Mouse (Mus musculus) natural killer cell, adult 2 months (primary cell): ENCODE results near the gene Fgd2.

ENCODE experiments used
- DNase-seq, 2 experiments: peaks; one replicate each; pipeline ENCODE4 v3.0.0; 2022; ENCODE audit warnings: low spot score in 2 of 2

The Fgd2 gene

DNA sequence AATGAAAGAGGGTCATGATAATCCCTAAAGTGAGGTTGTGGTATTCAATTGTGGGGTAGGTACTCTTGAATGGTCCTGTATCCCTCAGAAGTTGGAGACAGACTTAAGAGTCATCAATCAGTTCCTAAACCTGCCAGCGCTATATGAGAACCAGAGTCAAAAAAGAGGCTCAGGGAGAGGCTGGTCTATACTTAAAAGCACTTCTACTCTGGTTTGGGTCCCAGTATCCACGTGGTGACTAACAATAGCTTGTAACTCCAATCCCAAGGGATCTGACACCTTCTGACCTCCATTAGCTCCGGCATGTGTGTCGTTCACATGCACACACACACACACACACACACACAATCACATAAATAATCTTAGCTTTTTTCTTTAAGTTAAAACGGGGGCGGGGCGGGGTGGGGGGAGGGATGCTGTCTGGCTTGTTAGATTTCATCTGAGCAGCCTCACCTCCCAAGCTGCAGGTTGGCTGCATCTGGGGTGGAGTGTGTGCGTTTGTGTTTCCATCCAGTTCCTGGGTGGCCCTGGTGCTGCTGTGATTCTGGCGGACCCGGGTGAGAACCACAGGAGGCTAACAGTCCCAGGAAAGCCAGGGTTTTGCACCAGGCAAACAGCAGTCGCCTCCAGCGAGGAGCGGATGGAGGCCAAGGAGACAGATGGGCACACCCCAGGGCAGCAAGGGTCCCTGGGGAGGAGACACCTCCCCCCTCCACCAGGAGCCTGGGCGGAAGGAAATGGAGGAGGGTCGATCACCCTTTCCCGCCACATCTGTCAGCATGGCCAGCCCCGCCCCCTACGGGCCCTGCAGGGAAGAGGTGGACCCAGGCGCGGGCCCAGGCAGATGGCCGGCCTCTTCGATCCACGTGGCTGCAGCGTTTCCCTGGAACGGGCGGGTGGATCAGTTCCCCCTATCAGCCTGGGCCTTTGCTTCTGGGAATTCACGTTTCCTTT lies 37.0 kb downstream of the Fgd2 start:
- DNase-seq, result peak; percentile 57 to 60

DNA sequence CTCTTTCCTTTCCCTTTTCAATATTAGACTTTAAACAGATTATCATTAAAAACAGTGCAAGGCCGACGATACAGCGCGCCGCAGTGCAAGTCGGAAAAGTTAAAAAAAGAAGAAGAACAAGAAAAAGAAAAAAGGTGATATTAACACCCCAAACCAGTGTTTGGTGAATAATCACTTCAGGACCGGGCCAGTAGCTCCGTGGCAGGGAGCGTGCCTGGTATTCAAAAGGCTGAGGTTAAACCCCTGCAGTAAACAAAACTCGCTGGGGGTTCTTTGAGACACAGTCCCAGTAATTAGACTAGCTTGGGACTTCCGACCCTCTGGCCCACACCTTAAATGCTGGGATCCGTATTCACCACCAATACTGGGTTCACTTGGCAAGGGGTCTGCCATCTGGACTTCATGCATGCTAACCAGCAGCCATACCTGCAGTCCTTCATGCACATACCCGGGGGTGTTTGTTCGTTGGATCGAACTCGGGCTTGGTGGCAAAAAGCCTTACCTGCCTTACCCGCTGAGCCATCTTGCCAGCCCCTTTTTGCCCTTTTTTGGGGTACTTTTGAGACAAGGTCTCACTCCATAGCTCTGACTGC lies 37.8 kb downstream of the Fgd2 start:
- DNase-seq, result peak in 1 of 2 experiments; percentile 26

DNA sequence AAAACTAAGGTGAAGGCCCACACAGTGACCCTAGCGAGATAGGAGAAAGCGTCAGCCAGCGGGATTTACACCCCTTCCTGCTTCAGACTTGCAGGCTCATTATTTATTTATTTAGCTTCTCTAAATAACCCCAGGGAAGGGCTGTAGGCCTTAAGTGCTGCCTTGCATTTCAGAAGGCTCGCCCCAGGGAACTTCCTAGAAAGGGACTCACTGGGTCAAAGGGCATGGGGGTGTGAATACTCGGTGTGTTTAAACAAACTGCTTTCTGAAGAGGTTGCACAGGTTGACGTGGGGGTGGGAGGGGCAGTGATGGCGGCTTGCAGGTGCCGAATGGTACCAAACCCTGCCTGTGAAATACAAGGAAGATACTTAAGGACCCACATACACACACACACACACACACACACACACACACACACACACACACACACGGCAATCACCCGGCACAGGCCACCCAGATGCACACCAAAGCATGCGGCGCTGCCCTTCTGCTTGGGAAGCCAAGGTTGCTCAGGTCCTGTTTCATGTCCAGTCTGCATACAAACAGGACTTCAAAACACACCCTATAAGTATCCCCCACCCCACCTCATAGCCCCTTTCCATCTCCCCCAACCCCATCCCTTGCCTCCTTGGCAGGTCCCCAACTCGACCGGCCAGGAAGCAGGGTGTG lies 38.7 kb downstream of the Fgd2 start:
- no peak for DNase-seq

DNA sequence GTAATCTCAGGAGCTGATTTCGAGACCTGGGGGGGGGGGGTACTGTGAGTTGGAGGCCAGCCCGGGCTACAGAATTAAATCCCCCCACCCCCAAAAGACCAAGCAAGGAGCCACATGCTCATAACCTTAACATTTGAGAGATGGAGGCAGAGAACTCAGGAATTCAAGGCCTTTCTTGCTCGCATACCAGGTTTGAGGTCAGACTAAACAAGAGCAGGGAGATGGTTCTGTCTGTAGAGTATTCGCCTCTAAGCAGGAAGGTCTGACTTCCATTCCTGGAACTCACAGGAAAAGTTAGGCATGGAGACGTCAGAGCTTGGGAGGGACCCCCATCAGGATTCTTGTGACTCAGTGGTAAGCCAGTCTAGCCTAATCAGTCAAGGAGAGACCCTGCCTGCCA lies 39.3 kb downstream of the Fgd2 start:
- DNase-seq, result no peak

DNA sequence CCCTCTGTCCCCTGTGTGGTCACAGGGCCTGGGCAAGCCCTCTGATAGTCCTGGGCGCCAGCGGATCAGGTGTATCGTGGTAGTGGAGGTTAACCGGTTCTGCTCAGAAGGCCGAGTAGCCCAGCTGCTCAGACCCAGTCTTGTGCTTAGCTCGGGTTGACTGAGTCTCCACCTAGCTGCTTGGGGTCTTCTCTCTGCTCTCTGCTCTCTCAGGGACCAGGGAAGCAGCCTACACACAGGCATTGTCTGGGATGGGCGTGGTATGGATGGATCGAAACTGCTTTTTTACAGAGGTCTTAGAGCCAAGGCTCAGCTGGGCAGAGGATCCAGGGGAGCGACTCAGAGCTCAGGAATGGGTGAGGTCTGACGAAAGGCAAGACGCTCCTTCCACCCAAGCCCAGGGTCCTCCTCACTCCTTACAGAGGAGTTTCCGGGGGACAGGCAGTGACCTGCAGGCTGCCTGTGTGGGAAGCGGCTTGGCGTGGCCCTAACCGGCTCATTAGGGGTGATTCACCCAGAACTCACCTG lies 41.1 kb downstream of the Fgd2 start:
- no peak for DNase-seq

DNA sequence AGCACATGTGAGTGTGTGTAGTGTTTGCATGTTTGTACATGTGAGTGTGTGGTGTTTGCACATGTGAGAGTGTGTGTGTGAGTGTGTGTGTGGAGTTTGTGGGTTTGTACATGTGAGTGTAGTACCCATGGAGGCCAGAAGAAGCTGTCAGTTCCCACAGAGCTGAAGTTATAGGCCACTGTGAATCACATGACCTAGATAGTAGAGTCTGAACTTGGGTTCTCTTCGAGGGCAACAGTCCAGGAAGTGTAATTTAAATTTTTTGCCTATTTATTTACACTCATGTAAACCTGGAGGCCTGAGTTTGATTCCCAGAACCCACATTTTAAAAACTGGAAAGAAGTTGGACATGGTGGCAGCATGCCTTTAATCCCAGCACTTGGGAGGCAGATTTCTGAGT lies 42.5 kb downstream of the Fgd2 start:
- no peak for DNase-seq

DNA sequence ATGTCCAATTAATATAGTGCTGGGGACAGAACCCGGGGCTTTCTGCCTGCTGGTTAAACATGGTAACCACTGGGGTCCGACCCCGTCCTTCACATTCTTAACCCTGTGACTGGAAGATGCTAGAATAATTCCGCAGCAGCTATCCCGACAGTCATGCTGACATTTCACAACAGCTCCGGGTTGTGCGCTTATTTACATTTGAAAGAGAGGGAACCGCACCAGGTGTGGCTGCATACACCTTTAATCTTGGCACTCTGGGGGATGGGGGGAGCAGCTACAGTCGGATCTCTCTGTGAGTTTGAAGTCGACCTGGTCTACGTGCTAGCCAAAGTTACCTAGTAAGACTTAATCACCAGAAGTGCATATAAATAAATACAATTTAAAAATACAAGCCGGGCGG lies 44.8 kb downstream of the Fgd2 start:
- no peak for DNase-seq

DNA sequence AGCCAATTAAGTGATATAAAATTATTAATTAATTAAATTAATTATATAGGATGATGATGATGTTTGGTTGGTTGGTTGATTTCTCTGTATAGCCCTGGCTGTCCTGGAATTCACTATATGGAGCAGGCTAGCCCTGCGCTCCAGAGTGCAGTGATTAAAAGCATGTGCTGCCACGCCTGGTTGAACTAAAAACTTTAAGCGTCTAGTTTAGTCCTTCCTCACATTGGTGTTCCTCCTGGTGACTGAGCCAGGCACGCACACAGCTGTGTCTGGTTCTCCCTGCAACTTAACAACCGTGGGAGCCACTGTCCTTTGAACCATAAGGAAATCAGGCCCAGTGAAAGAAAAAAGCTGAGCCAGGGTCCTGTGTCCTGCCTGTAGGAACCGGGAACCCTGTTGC lies 45.4 kb downstream of the Fgd2 start:
- DNase-seq, result no peak

DNA sequence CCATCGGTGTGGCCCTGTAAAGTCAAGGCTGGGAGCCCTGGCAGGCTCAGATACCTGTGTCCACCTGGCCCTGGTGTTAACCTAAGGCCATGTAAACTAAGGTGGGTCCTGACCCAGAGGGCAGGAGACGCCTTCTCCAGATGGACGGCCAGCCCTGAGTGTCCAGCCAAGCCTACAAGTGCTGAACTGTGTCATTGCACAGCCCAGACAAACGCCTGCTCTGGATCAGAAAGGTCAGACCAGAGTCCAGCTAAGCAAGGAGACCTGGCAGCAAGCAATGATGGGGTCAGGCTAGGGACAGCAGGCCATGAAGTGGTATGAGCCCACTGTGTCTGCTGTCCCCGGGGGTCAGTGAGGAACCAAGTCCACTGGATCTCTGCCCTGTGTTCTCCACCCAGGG lies 46.7 kb downstream of the Fgd2 start:
- no peak for DNase-seq

DNA sequence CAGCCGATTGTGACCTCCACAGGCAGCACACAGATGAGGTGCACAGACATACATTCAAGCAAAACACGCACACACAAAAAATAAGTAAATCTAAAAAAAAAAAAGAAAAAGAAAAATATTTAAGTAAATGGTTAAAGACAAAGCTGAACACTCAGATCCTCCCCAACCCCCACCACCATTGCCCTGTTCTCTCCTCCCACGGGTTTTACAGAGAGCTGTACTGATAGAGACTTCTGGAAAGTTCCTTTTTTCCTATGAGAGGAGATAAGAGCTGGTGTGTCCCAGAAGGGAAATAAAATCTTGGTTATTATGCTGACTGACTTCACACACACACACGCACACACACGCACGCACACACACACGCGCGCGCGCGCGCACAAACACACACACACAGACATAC lies 47.6 kb downstream of the Fgd2 start:
- DNase-seq, result no peak

DNA sequence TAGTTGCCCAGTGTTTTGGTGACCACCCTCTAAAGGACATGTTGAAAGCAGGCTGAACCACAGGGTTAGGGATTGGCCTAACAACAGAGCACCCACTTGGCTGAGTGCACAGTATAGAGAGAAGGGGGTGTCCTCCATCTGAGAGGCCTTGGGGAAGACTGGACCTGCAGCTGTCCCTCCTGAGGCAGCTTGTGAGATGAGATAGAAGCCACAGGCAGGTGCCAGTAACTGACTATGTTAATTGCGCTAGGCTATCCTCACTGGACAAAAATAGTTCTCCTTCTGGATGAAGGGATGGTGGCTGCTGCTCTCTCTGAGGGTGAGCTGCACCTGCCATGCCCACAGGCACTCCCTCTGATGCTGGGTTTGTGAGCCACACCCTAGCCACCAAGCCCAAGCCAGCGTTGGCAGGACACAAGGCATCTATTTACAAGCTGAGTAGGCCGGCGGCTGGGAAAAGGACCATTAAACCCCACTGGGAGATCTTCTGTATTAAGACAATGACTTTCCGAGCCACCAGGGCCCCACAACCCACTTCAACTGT lies 49.2 kb downstream of the Fgd2 start:
- DNase-seq, result no peak

DNA sequence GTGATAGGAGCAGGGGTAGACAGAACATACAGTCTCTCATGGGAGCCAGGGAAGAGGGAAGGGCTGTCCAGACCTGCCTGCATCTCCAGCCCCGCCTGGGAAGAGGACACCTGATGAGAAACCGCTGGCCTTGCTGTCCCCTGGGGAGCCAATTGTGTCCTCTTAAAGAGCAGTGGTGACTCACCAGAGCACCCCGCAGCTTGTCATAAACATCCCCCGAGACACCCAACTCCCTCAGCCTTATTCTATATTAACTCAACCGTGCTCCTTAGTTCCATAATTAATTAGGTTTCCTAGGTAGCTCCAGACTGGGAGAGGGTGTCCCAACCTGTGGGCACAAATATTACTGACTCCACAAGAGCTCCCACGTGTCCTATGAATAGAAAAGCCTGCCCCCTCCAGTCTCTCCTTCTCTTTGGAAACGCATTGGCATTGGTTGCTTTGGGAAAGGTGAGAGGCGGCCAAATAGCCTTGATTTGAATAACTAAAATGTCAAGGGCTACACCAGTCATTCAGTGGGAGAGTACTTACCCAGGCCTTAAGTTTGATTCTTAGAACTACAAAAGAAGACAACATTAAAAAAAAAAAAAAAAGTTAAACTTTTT lies 51.2 kb downstream of the Fgd2 start:
- no peak for DNase-seq

DNA sequence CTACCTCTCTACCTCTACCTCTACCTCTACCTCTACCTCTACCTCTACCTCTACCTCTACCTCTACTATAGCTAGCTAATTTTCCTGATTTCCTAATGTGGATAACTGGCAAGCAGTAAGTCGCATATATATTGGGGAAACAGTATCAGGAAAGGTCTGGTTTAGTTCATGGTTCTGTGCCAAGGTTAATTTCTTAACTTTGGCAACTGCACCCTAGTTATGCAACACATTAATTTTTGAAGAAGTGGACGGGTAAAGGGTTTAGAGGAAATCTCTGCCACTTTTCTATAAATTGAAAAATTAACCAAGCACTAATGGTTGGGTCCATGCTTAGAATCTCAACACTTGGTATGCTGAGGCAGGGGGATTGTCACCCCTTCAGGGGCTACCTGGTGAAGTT lies 53.9 kb downstream of the Fgd2 start:
- no peak for DNase-seq

DNA sequence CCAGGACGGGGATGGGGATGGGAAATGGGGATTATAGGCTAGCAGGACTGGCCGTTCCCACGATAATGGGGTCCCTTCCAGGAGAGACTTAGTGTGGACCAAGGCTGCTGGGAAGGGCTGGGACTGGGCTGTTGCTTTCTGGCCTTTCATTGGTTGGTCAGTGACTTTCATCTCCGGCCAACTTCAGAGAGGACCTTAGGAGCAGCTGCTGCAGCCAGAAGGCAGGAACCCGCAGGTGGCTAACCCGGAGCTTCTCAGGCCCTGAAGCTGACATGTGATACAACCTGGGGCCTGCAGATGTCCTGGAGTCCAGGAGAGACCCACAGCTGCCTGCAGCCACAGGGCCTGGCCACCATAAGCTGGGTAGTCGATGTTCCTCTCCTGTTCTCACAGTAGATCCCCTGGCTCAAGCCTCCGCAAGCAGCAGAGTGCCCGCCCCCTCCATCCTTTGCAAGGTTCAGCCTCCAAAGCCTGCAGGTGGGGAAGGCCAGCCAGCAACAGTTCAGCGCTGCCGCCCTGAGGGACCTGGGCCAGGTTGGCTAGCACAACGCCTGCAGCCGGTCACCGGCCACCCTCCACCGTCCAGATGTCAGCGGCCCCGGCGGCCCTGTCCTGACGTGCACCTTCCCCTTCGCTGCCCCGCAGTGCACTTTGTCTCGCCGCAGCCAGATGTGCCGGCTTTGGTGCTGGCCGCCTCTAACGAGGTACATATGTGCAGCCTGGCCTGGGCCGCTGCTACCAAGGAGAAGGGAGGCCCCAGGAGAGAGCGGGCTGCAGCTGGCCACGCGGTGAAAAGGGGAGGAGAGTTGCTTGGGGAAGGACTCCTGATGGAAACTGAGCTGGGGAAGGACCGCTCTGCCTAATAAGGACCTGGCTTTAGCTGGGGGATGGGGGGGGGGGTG lies 55.3 kb downstream of the Fgd2 start:
- DNase-seq, result no peak

DNA sequence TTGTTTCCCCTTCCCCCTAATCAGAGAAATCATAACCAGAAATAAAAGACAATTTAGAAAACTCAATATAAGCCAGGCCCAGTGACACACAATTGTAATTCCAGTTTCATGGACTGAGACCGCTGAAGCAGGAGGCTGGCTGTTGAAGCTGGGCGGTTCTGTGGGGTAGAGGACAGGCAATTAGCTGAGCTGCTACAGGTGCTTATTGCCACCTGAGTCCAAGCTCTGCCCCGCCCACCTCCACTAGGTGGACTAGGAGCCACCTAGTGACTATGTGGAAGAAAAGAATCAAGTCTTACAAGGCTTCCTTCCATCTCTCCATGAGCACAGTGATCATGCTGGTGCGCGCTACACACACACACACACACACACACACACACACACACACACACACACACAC lies 56.0 kb downstream of the Fgd2 start:
- no peak for DNase-seq

DNA sequence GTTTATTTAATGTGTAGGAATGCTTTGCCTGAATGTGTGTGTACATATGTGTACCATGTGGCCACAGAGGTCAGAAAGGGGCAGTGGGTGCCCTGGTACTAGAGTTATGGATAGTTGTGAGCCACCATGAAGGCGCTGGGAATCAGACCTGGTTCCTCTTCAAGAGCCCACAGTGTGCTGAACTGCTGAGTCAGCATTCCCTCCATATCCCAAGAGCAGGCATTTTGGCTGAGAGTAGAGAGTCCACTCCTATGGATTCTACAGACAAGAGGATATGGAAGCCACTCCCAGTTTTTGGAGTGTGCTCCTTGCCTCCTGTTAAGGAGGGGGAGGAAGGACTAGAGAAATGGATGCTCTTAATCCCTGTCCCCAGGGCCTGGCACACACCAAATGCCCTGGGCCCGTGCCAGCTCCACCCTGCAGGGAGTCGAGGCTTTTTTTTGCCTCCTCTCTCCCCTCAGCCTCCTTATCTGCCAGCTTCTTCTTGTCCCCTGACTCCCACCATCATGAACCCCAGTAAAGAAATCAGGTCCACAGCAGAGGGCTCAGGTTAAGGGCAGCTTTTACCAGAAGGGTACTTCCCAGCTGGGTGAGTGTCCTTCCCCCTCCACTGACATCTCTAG lies 58.2 kb downstream of the Fgd2 start:
- DNase-seq, result no peak

DNA sequence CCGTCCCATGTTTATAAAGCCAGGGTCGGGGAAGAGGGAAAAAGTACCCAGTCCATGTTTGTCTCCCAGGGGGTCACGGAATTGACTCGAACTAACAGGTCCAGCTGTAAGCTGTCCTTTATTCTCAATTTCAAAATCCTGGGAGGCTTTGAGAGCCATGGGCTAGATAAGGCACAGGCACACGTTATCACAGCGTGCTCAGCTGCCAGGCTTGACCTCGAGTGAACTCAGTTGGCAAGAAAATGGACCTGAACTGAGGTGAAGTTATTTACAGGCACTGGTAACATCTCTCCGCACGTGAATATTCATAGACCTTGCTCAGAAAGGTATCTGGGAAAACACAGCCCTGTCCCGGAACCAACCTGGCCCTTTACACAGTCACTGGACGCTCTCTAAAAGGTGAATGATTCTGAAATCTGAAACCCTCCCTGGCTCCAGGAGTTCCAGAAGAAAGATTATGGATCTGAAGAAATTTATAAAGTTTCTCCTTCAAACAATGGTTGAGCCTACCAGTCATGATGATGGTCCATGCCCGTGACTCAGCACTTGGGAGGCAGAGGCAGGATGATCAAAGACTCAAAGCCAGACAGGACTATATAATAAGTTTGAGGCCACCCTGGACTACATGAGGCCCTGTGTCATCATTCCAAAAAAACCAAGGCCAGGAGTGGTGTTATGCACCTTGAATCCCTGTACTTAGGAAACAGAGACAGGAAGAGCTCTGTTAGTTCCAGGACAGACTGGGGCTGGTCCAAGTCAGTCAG lies 59.4 kb downstream of the Fgd2 start:
- no peak for DNase-seq

DNA sequence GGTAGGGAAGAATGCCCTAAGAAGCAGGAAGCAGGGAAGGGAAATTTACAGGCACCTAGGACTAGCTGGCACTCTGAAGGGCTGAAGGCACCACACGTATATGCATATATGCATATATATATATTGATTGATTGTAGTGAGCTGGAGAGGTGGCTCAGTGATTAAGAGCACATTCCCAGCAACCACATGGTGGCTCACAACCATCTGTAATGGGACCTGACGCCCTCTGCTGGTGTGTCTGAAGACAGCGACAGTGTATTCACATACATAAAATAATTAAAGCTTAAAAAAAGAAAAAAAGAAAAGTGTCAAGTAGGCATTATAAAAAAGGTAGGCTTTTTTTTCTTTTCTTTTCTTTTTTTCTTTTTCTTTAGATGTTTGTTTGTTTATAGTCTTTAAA lies 60.6 kb downstream of the Fgd2 start:
- DNase-seq, result no peak

DNA sequence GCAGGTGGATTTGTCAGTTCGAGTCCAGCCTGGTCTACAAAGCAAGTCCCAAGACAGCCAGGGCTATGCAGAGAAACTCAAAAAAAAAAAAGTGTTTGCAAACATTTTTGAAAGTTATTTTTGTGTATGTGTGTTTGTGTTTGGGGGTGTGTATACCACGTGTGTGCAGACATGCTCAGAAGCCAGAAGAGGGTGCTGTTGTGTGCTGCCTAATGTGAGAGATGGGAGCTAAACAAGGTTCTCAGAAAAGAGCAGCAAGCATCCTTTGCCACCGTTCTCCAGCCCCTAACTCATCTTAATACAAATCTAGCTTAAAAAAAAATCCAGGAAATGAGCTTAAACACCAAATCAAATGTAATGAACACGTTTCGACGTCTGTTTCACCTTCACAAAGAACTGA lies 61.6 kb downstream of the Fgd2 start:
- no peak for DNase-seq
